In genomic region chr3:97674644-97675110, GRCm38 (mm10) we compare ENCODE assay signal across 21 mouse cellular contexts. TPM values are rescaled to one million over a fixed set of nuclear protein-coding genes. Genes with fewer than 3 reads are reported as not detected.
"Had no signal": no experiment of that assay in that cellular context is flagged by ENCODE, and none has a peak within 500 bp of the region (broad histone marks: within the 10 kb centered on the region; RNA-seq: fewer than 3 reads in every experiment).

TSS of gene Gm17651 (minus strand) at chr3:97674694.

- DNase-seq: cerebellum, adult 8-10 months; cerebellum, adult 9-10 months; cerebellum, adult 9-11 months; cerebellum, postnatal 10 days; cerebellum, postnatal 14 days; cerebellum, postnatal 25 days; cerebellum, postnatal 36 days; embryo, embryonic 11 days; forebrain, postnatal 0 days; gastrocnemius, adult 2 months; gastrocnemius, postnatal 10 days; gastrocnemius, postnatal 14 days; gastrocnemius, postnatal 25 days; gastrocnemius, postnatal 36 days; heart, adult 18-20 months; heart, adult 2 months had no signal

RNA-seq across cellular contexts. Expression of gene Gm17651, which starts in this region (rescaled TPM):
- total RNA-seq: common myeloid progenitor, adult 5-6 weeks; forebrain, postnatal 0 days; gastrocnemius, adult 18-20 months; gastrocnemius, adult 2 months; gastrocnemius, adult 8-10 months; gastrocnemius, postnatal 10 days; gastrocnemius, postnatal 14 days; gastrocnemius, postnatal 25 days; gastrocnemius, postnatal 36 days; gastrocnemius, postnatal 4 days; granulocyte monocyte progenitor cell, adult 5-6 weeks; heart, adult 18-20 months; heart, adult 2 months had no signal
